Mouse (Mus musculus) E14TG2a.4 (cell line): ENCODE measurements at regions not wholly inside any gene's neighbourhood (a gene's known extent, or its start where the extent isn't known, plus 50 kb on each side); places are given as distances from the start of the nearest gene placed in this dataset.

Experiments used
- CTCF ChIP-seq: conservative IDR thresholded peaks from 2 replicates; pipeline ENCODE4 v1.5.1; 2014; ENCODE audit warnings: low read length
- NANOG ChIP-seq: IDR thresholded peaks from 2 replicates; pipeline ENCODE4 v1.6.1; 2014; ENCODE audit warnings: borderline replicate concordance, low read length, mixed read lengths
- POU5F1 ChIP-seq: IDR thresholded peaks from 2 replicates; pipeline ENCODE4 v1.6.1; 2014; ENCODE audit warnings: low read length, borderline replicate concordance

DNA sequence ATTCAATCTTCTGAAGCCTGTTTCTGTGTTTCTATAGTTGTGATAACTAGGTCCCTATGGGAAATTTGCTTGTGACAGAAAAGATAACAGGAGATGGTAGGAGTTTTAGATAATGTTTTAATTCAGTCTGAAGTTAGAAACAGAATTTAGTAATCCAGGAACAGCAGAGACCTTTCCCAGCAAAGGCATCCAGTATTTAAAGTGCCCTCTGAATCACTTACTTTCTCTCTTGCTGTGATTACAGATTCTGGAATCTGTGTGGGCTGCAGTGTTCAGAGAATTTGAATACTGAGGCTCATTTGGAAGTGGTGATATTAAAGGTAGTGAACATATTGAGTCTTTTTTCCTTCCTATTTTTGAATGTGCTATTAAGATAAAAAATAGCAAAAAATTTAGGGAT, 154.6 kb downstream of the Gm11077 start:
- TF ChIP-seq CTCF, result no peak
- no peak for TF ChIP-seq POU5F1
- TF ChIP-seq NANOG, result no peak
